Mouse (Mus musculus) neural tube, embryonic 14.5 days (tissue): ENCODE data around the gene Klf3. TPM values are rescaled to one million over a fixed set of nuclear protein-coding genes. Genes with fewer than 3 reads are reported as not detected.

Experiments used
- ATAC-seq: fragments of 200-750 bp; cut with Nextera tagmentation; 2 replicates; pipeline ENCODE4 v1.8.0; 2017; ENCODE audit warnings: low read depth, mild to moderate bottlenecking, moderate TSS enrichment, moderate library complexity
- H3K27ac ChIP-seq: fragments of 300-500 bp; sonication (generic); 2 replicates; pipeline ENCODE4 v1.5.1; 2014; ENCODE audit warnings: low read depth, mild to moderate bottlenecking, control low read depth, low read length, moderate library complexity, mixed read lengths
- H3K27me3 ChIP-seq: fragments of 300-500 bp; sonication (generic); 2 replicates; pipeline ENCODE4 v1.6.1; 2014; ENCODE audit warnings: low read length; ENCODE audit not compliant: control insufficient read depth, insufficient read depth
- H3K36me3 ChIP-seq: fragments of 300-500 bp; sonication (generic); 2 replicates; pipeline ENCODE4 v1.6.1; 2014; ENCODE audit warnings: low read length, mixed read lengths; ENCODE audit not compliant: control insufficient read depth, insufficient read depth
- H3K4me1 ChIP-seq: fragments of 300-500 bp; sonication (generic); 2 replicates; pipeline ENCODE4 v1.6.1; 2014; ENCODE audit warnings: low read length; ENCODE audit not compliant: control insufficient read depth, insufficient read depth
- H3K4me2 ChIP-seq: fragments of 300-500 bp; sonication (generic); 2 replicates; pipeline ENCODE4 v1.6.1; 2014; ENCODE audit warnings: mild to moderate bottlenecking, low read depth, low read length, control low read depth
- H3K4me3 ChIP-seq: fragments of 300-500 bp; sonication (generic); 2 replicates; pipeline ENCODE4 v1.5.1; 2014; ENCODE audit warnings: low read depth, low read length, control low read depth, mixed read lengths
- H3K9ac ChIP-seq: fragments of 300-500 bp; sonication (generic); replicated peaks from 2 replicates; pipeline ENCODE4 v1.6.1; 2014; ENCODE audit warnings: low read depth, mild to moderate bottlenecking, control low read depth, low read length, mixed read lengths
- H3K9me3 ChIP-seq: fragments of 300-500 bp; sonication (generic); 2 replicates; pipeline ENCODE4 v1.6.1; 2016; ENCODE audit warnings: low read length; ENCODE audit not compliant: control insufficient read depth
- WGBS: fragments of 180-500 bp; shearing (Covaris S2); extraction: QIAGEN DNeasy Blood & Tissue Kit; methylation state at CpG from one replicate; pipeline ENCODE4 v1.1.7; 2014; 5-methylcytosine and 5-hydroxymethylcytosine counted together
- polyA plus RNA-seq: library from polyadenylated mRNA; unstranded; fragments of >200 nt; fragmentation: Nextera tagmentation; extraction: Ambion mirVana; gene quantifications from 2 replicates; pipeline ENCODE4 v1.2.1, GENCODE M21; 2014

The Klf3 gene
- polyA plus RNA-seq, 1 experiment from 2014 or later, result 20.1 TPM

DNA sequence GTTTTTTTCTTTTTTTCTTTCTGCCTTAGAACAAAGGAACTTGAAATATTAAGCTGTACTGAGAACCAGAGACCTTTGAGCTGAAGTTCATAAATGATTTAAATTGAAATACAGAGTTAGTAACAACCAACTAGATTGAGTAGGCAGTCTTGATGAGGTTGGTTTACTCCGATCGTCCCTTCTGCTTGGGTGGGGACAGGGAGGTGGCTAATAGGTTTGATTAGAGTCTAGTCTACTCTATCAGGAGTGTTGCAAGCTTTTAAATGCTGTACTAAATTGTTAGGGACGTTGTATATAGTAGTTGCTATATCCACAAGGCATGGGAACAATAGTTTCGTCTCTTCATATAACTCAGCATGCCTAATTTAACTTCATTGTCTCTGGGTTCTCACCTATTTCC is 4.4 kb downstream of the Klf3 start:
- H3K4me3 ChIP-seq, result no peak overlapping the region
- no peaks in the 10 kb centered on the region for H3K27me3 ChIP-seq
- peaks cover 15% of the 10 kb centered on the region for H3K4me1 ChIP-seq
- ATAC-seq, result no peak
- H3K9ac ChIP-seq, result no peak overlapping the region
- H3K36me3 ChIP-seq, result no peaks in the 10 kb centered on the region
- no peak overlapping the region for H3K4me2 ChIP-seq
- no peak overlapping the region for H3K27ac ChIP-seq
- H3K9me3 ChIP-seq, result no peaks in the 10 kb centered on the region
- WGBS, result 58% methylated on average over 4 of the region's 4 CpGs

DNA sequence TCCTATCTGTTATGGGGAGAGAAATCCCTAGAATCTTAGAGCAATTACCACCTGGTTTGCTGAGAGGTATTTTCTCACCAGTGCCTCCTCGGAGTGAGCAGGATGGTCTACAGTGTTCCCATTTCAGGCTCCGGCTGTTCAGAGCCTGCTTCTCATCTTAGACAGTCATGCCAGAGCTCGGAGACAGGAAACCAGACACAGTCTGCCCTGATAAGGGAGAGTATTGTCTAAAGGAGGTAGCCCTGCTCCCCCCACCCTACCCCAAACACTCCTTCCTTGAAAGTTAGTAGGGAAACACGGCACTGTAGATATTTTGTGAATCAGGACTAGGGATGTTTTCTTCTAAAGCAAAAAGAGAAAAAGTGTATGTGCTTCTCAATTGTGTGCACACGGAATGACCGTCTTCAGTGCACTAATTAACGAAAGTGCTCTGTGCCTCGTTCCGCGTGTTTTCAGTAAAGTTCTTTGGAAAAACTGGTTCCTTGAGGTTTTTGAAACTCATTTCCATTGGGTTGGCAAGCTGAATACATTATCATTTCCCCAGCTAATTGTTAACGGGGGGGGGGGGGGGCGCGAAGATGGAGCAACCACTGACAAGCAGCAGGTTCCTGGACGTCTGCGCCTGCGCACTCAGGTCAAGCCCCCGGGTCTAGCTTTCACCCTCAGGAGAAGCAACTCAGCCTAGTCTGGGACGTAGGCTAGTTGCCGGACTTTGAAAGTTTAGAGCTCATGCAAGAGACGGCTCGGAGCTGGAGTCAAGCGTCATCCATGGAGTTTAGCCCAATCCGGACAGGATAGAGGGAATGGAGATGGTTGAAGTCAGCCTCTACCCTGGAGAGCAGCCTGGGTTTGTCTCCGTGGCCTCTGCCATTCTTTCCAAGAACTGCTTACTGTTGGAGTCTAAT is 5.2 kb downstream of the Klf3 start:
- no peak overlapping the region for H3K4me2 ChIP-seq
- no peaks in the 10 kb centered on the region for H3K9me3 ChIP-seq
- no peak overlapping the region for H3K27ac ChIP-seq
- H3K27me3 ChIP-seq, result no peaks in the 10 kb centered on the region
- peaks cover 16% of the 10 kb centered on the region for H3K4me1 ChIP-seq
- no peaks in the 10 kb centered on the region for H3K36me3 ChIP-seq
- H3K4me3 ChIP-seq, result no peak overlapping the region
- no peak for ATAC-seq
- 66% methylated on average over 24 of the region's 24 CpGs for WGBS
- no peak overlapping the region for H3K9ac ChIP-seq

GRCm38 (mm10) chr5:64809257-64809656 is 6.1 kb downstream of the Klf3 start:
- Histone ChIP-seq H3K36me3 (no peaks in the 10 kb centered on the region), H3K4me1 (peaks cover 16% of the 10 kb centered on the region), H3K27me3 (no peaks in the 10 kb centered on the region), H3K4me3 (no peak overlapping the region), H3K4me2 (no peak overlapping the region), H3K9me3 (no peaks in the 10 kb centered on the region), H3K27ac (no peak overlapping the region), H3K9ac (no peak overlapping the region)
- ATAC-seq, result no peak
- WGBS, result 89% methylated on average over 7 of the region's 7 CpGs

GRCm38 (mm10) chr5:64809864-64810263 is 6.7 kb downstream of the Klf3 start:
- no peak overlapping the region for H3K4me2 ChIP-seq
- no peaks in the 10 kb centered on the region for H3K9me3 ChIP-seq
- no peak overlapping the region for H3K9ac ChIP-seq
- H3K27ac ChIP-seq, result no peak overlapping the region
- no peaks in the 10 kb centered on the region for H3K27me3 ChIP-seq
- H3K4me1 ChIP-seq, result peaks cover 16% of the 10 kb centered on the region
- H3K4me3 ChIP-seq, result no peak overlapping the region
- WGBS, result 90% methylated on average over 11 of the region's 11 CpGs
- no peaks in the 10 kb centered on the region for H3K36me3 ChIP-seq
- ATAC-seq, result no peak

- Histone ChIP-seq H3K27me3 (no peaks in the 10 kb centered on the region), H3K9ac (no peak overlapping the region), H3K36me3 (no peaks in the 10 kb centered on the region), H3K4me3 (no peak overlapping the region), H3K9me3 (no peaks in the 10 kb centered on the region), H3K4me1 (peaks cover 8% of the 10 kb centered on the region), H3K27ac (0 out of 2 replicates have a peak overlapping the region, but pooled peaks have one; percentile 23), H3K4me2 (0 out of 2 replicates have a peak overlapping the region, but pooled peaks have one; percentile 9)
- ATAC-seq, result peak; percentile 77
- whole genome bisulfite sequencing, result 1% methylated on average over 7 of the region's 9 CpGs
Measured at GRCm38 (mm10) chr5:64810860-64811499, 7.8 kb downstream of the Klf3 start.

DNA sequence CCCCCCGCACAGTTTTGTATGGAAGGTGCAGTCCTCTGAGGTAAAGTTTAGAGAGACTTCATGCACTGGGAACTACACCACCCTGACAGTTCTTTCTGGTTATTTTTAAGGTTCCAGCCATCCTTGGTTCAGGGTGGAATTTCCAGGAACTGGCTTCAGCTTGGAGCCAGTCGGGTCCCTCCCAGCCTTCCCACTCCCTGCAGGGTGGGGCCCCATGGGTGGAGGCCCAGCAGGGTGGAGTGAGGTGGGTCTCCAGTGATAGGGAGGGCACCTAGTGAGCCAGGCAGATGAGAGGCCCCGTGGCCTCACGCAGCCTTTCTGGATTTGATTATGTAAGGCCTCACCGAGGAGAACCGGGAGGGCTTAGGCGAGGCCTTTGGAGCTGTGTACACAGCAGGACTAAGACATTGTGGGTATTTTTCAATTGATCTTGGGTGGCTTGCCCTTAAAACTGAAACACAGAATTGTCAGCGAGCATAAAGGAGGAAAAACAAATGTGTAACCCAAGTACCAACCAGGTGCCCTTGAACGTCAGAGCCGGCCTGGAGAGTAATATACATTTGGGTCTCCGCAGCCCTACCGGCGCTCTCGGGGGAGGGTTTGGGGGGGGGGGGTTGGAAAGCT is 8.4 kb downstream of the Klf3 start:
- no peak overlapping the region for H3K4me3 ChIP-seq
- H3K4me2 ChIP-seq, result peak overlapping the region; percentile 9; the same call in 1 of the 2 replicates
- no peaks in the 10 kb centered on the region for H3K9me3 ChIP-seq
- H3K9ac ChIP-seq, result no peak overlapping the region
- 0 out of 2 replicates have a peak, but pooled peaks cover 7% of the 10 kb centered on the region for H3K4me1 ChIP-seq
- no peaks in the 10 kb centered on the region for H3K36me3 ChIP-seq
- peak overlapping the region; percentile 30; the same call in 1 of the 2 replicates for H3K27ac ChIP-seq
- WGBS, result 8% methylated on average over 13 of the region's 14 CpGs
- ATAC-seq, result peak; percentile 47; the same call in 1 of the 2 replicates
- H3K27me3 ChIP-seq, result no peaks in the 10 kb centered on the region

DNA sequence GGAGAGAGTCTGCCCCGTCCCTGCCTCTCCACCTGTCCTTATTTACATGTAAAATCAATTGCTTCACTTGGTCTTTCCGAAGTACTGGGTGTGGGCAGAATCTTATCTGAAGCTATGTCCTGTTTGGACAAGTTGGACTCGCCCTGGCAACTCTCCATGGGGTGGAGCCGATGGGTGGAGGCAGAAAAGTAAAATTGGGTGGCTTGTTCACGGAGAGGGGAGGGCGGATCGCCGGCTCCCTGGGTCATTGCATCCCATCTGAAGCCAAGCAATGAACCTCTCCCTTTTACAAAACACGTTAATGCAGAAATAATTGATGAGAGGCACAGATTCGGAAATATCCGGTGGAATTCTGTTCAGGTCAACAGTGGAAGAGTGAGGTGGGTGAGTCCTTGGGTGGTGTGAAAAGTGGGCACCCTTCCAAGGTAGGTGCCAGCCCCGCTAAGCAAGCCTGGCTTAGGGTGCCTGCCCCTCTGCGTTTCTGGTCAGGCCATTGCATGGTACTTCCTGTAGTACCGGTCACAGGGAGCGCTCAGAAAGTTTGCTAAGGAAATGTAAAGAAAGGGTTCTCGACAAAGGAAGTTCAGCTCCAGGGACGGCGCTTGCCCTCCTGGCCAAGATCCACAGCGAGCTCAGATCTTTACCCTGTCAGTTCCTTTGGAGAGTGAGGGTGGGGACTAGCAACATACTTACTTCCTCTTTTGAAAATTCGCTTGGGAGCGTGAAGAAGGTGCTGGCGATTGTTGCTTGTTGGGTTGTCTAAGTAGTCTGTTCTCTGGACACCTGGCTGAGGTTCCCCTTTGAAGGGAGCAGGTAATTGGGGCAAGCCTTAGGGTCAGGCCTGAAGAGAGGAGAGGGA is 9.2 kb downstream of the Klf3 start:
- Histone ChIP-seq H3K4me3 (no peak overlapping the region), H3K27me3 (no peaks in the 10 kb centered on the region), H3K27ac (no peak overlapping the region), H3K4me1 (0 out of 2 replicates have a peak, but pooled peaks cover 7% of the 10 kb centered on the region), H3K4me2 (peak overlapping the region; percentile 9; the same call in 1 of the 2 replicates), H3K9me3 (no peaks in the 10 kb centered on the region), H3K36me3 (no peaks in the 10 kb centered on the region), H3K9ac (no peak overlapping the region)
- WGBS, result 25% methylated on average over 22 of the region's 22 CpGs
- no peak for ATAC-seq

- Histone ChIP-seq H3K4me1 (0 out of 2 replicates have a peak, but pooled peaks cover 7% of the 10 kb centered on the region), H3K4me2 (no peak overlapping the region), H3K9me3 (no peaks in the 10 kb centered on the region), H3K36me3 (no peaks in the 10 kb centered on the region), H3K27me3 (no peaks in the 10 kb centered on the region), H3K27ac (no peak overlapping the region), H3K9ac (no peak overlapping the region), H3K4me3 (no peak overlapping the region)
- ATAC-seq, result no peak
- 53% methylated on average over 4 of the region's 4 CpGs for WGBS
Measured at GRCm38 (mm10) chr5:64812983-64813304, 9.8 kb downstream of the Klf3 start.
